20 mouse cellular contexts compared by ENCODE assay signal in the genomic region with DNA sequence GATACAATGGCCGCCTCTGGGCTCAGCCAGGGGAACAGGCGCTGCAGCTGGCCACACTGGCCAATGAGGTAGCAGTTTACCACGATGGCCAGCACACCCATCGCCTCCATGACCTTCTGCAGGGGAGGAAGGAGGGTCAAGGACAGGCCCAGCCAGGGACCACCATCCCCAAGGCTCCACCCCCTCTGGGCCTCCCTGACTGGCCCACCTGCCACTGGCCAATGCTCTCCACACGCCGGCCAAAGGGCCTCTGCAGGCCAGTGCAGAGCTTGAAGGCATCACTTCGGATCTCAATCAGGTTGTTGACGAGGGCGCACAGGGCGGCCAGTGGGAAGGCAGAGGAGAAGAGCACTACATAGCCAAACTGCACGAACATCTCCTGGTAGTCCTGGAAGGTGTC. TPM values are rescaled to one million over a fixed set of nuclear protein-coding genes. Genes with fewer than 3 reads are reported as not detected.
DNase-seq lines count a peak whose midpoint lies in the region; ATAC-seq lines count a peak whose summit lies in the region.
"Had no signal": no experiment of that assay in that cellular context is flagged by ENCODE, and none has a peak within 500 bp of the region (broad histone marks: within the 10 kb centered on the region; RNA-seq: fewer than 3 reads in every experiment).

No protein-coding gene starts in this region.

- DNase-seq in forebrain, embryonic 10.5 days (ENCODE audit: extremely low spot score, low spot score): no peak
- DNase-seq in heart, adult 11 months: peak; percentile 93
- no peak for DNase-seq in heart, postnatal 25 days (ENCODE audit: low spot score)
- no peak for DNase-seq in embryonic facial prominence, embryonic 10.5 days (ENCODE audit: low spot score)
- no peak for DNase-seq in kidney, adult 11 months
- DNase-seq: adrenal gland, postnatal 10 days; adrenal gland, postnatal 25 days; cerebellum, adult 11 months; cerebellum, adult 18-20 months; cerebellum, adult 8-10 months; cerebellum, adult 9-11 months; cerebellum, postnatal 14 days; cerebellum, postnatal 36 days; embryo, embryonic 11 days; forebrain, postnatal 0 days had no signal

- peaks cover 40% of the 10 kb centered on the region for H3K4me1 ChIP-seq in forebrain, embryonic 10.5 days
- H3K4me1 ChIP-seq in forebrain, embryonic 15.5 days: peaks cover 43% of the 10 kb centered on the region
- H3K4me1 ChIP-seq in hindbrain, embryonic 16.5 days (ENCODE audit: control insufficient read depth, insufficient read depth, low read depth, low read length): peaks cover 15% of the 10 kb centered on the region
- peaks cover 27% of the 10 kb centered on the region for H3K4me1 ChIP-seq in hindbrain, embryonic 12.5 days
- H3K4me1 ChIP-seq in embryonic facial prominence, embryonic 10.5 days: peaks cover 41% of the 10 kb centered on the region

- peaks cover 50% of the 10 kb centered on the region for H3K27me3 ChIP-seq in forebrain, embryonic 10.5 days (ENCODE audit: poor library complexity, severe bottlenecking)
- H3K27me3 ChIP-seq in forebrain, embryonic 15.5 days: no peaks in the 10 kb centered on the region
- H3K27me3 ChIP-seq in hindbrain, embryonic 16.5 days (replicated peaks; ENCODE audit: control insufficient read depth, insufficient read depth, low read length): no peaks in the 10 kb centered on the region
- H3K27me3 ChIP-seq in hindbrain, embryonic 12.5 days: peaks cover 13% of the 10 kb centered on the region; the same call in 1 of the 2 replicates
- H3K27me3 ChIP-seq in embryonic facial prominence, embryonic 10.5 days (replicated peaks; ENCODE audit: low read depth, poor library complexity, severe bottlenecking): peaks cover 41% of the 10 kb centered on the region
- H3K27me3 ChIP-seq: embryonic facial prominence, embryonic 12.5 days had no signal

- H3K9me3 ChIP-seq in forebrain, embryonic 10.5 days: no peaks in the 10 kb centered on the region
- H3K9me3 ChIP-seq in forebrain, embryonic 15.5 days: no peaks in the 10 kb centered on the region
- no peaks in the 10 kb centered on the region for H3K9me3 ChIP-seq in hindbrain, embryonic 16.5 days (ENCODE audit: control insufficient read depth, low read length)
- no peaks in the 10 kb centered on the region for H3K9me3 ChIP-seq in hindbrain, embryonic 12.5 days (replicated peaks)
- H3K9me3 ChIP-seq in embryonic facial prominence, embryonic 10.5 days: no peaks in the 10 kb centered on the region
- H3K9me3 ChIP-seq: embryonic facial prominence, embryonic 12.5 days had no signal

- intact Hi-C loops in heart, postnatal 25 days (cut with DNase I): loop anchor here (10.0 kb wide), 1 partner anchor 584 kb away; a partner anchor contains a TSS

- 94% methylated on average over 11 of the region's 11 CpGs for WGBS in forebrain, embryonic 10.5 days
- WGBS in forebrain, embryonic 15.5 days: 91% methylated on average over 11 of the region's 11 CpGs
- WGBS in hindbrain, embryonic 16.5 days: 87% methylated on average over 11 of the region's 11 CpGs
- WGBS in hindbrain, embryonic 12.5 days: 89% methylated on average over 11 of the region's 11 CpGs
- WGBS in embryonic facial prominence, embryonic 10.5 days: 93% methylated on average over 11 of the region's 11 CpGs

- ATAC-seq in forebrain, embryonic 15.5 days (replicated peaks): no peak
- ATAC-seq in hindbrain, embryonic 16.5 days: no peak
- ATAC-seq in hindbrain, embryonic 12.5 days (ENCODE audit: low FRiP score): no peak
- ATAC-seq: forebrain, embryonic 14.5 days; forebrain, postnatal 0 days had no signal

- peak overlapping the region; percentile 10; the same call in 1 of the 2 replicates for H3K4me3 ChIP-seq in forebrain, embryonic 10.5 days
- H3K4me3 ChIP-seq in forebrain, embryonic 15.5 days: no peak overlapping the region
- no peak overlapping the region for H3K4me3 ChIP-seq in hindbrain, embryonic 16.5 days (ENCODE audit: low read length)
- H3K4me3 ChIP-seq in hindbrain, embryonic 12.5 days: no peak overlapping the region
- peak overlapping the region; percentile 18; the same call in 1 of the 2 replicates for H3K4me3 ChIP-seq in embryonic facial prominence, embryonic 10.5 days
- H3K4me3 ChIP-seq: embryonic facial prominence, embryonic 12.5 days had no signal

- H3K4me2 ChIP-seq in forebrain, embryonic 15.5 days (replicated peaks): no peak overlapping the region
- no peak overlapping the region for H3K4me2 ChIP-seq in hindbrain, embryonic 16.5 days (ENCODE audit: low read length)
- H3K4me2 ChIP-seq in hindbrain, embryonic 12.5 days (replicated peaks): no peak overlapping the region
- H3K4me2 ChIP-seq: embryonic facial prominence, embryonic 12.5 days had no signal

- H3K27ac ChIP-seq in forebrain, embryonic 10.5 days: no peak overlapping the region
- H3K27ac ChIP-seq in forebrain, embryonic 15.5 days (replicated peaks): no peak overlapping the region
- no peak overlapping the region for H3K27ac ChIP-seq in hindbrain, embryonic 16.5 days (ENCODE audit: low read depth, low read length)
- no peak overlapping the region for H3K27ac ChIP-seq in hindbrain, embryonic 12.5 days
- no peak overlapping the region for H3K27ac ChIP-seq in embryonic facial prominence, embryonic 10.5 days (replicated peaks)
- H3K27ac ChIP-seq: embryonic facial prominence, embryonic 12.5 days had no signal

- no peak overlapping the region for H3K9ac ChIP-seq in forebrain, embryonic 15.5 days (replicated peaks)
- 0 out of 2 replicates have a peak overlapping the region, but pooled peaks have one; percentile 27 for H3K9ac ChIP-seq in hindbrain, embryonic 16.5 days (ENCODE audit: low read depth, low read length)
- no peak overlapping the region for H3K9ac ChIP-seq in hindbrain, embryonic 12.5 days
- H3K9ac ChIP-seq: embryonic facial prominence, embryonic 12.5 days; forebrain, postnatal 0 days had no signal

- peaks cover 77% of the 10 kb centered on the region for H3K36me3 ChIP-seq in forebrain, embryonic 10.5 days (replicated peaks)
- peaks cover 64% of the 10 kb centered on the region for H3K36me3 ChIP-seq in forebrain, embryonic 15.5 days
- peaks cover 36% of the 10 kb centered on the region for H3K36me3 ChIP-seq in hindbrain, embryonic 16.5 days (ENCODE audit: control insufficient read depth, insufficient read depth, low read length)
- peaks cover 71% of the 10 kb centered on the region for H3K36me3 ChIP-seq in hindbrain, embryonic 12.5 days
- H3K36me3 ChIP-seq in embryonic facial prominence, embryonic 10.5 days (replicated peaks): peaks cover 82% of the 10 kb centered on the region

RNA-seq across cellular contexts. Expression of a gene that starts 6.8 kb away (rescaled TPM):
- polyA plus RNA-seq in forebrain, embryonic 10.5 days (2016; fragmentation: Nextera tagmentation; extraction: Ambion mirVana): 1.8 TPM in 2 replicates
- polyA plus RNA-seq in forebrain, embryonic 15.5 days (2015; fragmentation: Nextera tagmentation; extraction: Ambion mirVana): 9.4 and 9.8 TPM in 2 replicates
- total RNA-seq in heart, postnatal 25 days (2021): 10 to 100 TPM; 17.0 to 18.2 TPM
- 2.3 and 4.5 TPM in 2 replicates for polyA plus RNA-seq in hindbrain, embryonic 16.5 days (2015; fragmentation: Nextera tagmentation; extraction: Ambion mirVana)
- 18.0 and 19.6 TPM in 2 replicates for polyA plus RNA-seq in hindbrain, embryonic 12.5 days (2016; fragmentation: Nextera tagmentation; extraction: Ambion mirVana)
- 2.4 and 3.2 TPM in 2 replicates for polyA plus RNA-seq in embryonic facial prominence, embryonic 10.5 days (2016; fragmentation: Nextera tagmentation; extraction: Ambion mirVana)

RNA-seq across cellular contexts. Expression of a gene that starts 9.0 kb away (rescaled TPM):
- polyA plus RNA-seq in forebrain, embryonic 10.5 days (2016; fragmentation: Nextera tagmentation; extraction: Ambion mirVana): 21.3 and 22.3 TPM in 2 replicates
- 12.2 and 13.7 TPM in 2 replicates for polyA plus RNA-seq in forebrain, embryonic 15.5 days (2015; fragmentation: Nextera tagmentation; extraction: Ambion mirVana)
- 10 to 100 TPM; 18.5 to 19.4 TPM for total RNA-seq in heart, postnatal 25 days (2021)
- 14.0 and 14.6 TPM in 2 replicates for polyA plus RNA-seq in hindbrain, embryonic 16.5 days (2015; fragmentation: Nextera tagmentation; extraction: Ambion mirVana)
- polyA plus RNA-seq in hindbrain, embryonic 12.5 days (2016; fragmentation: Nextera tagmentation; extraction: Ambion mirVana): 15.3 and 16.5 TPM in 2 replicates
- polyA plus RNA-seq in embryonic facial prominence, embryonic 10.5 days (2016; fragmentation: Nextera tagmentation; extraction: Ambion mirVana): 24.5 and 25.3 TPM in 2 replicates

RNA-seq across cellular contexts. Expression of a gene that starts 9.9 kb away (rescaled TPM):
- polyA plus RNA-seq in forebrain, embryonic 10.5 days (2016; fragmentation: Nextera tagmentation; extraction: Ambion mirVana): 116 and 122 TPM in 2 replicates
- polyA plus RNA-seq in forebrain, embryonic 15.5 days (2015; fragmentation: Nextera tagmentation; extraction: Ambion mirVana): 222 and 240 TPM in 2 replicates
- total RNA-seq in heart, postnatal 25 days (2021): 10 to 100 TPM; 29.1 to 29.9 TPM
- polyA plus RNA-seq in hindbrain, embryonic 16.5 days (2015; fragmentation: Nextera tagmentation; extraction: Ambion mirVana): 240 and 247 TPM in 2 replicates
- 155 and 161 TPM in 2 replicates for polyA plus RNA-seq in hindbrain, embryonic 12.5 days (2016; fragmentation: Nextera tagmentation; extraction: Ambion mirVana)
- 131 and 134 TPM in 2 replicates for polyA plus RNA-seq in embryonic facial prominence, embryonic 10.5 days (2016; fragmentation: Nextera tagmentation; extraction: Ambion mirVana)

RNA-seq across cellular contexts. Expression of a gene that starts 14.2 kb away (rescaled TPM):
- 218 and 226 TPM in 2 replicates for polyA plus RNA-seq in forebrain, embryonic 10.5 days (2016; fragmentation: Nextera tagmentation; extraction: Ambion mirVana)
- 189 and 199 TPM in 2 replicates for polyA plus RNA-seq in forebrain, embryonic 15.5 days (2015; fragmentation: Nextera tagmentation; extraction: Ambion mirVana)
- 100 to 1,000 TPM; 136 to 142 TPM for total RNA-seq in heart, postnatal 25 days (2021)
- polyA plus RNA-seq in hindbrain, embryonic 16.5 days (2015; fragmentation: Nextera tagmentation; extraction: Ambion mirVana): 168 and 172 TPM in 2 replicates
- polyA plus RNA-seq in hindbrain, embryonic 12.5 days (2016; fragmentation: Nextera tagmentation; extraction: Ambion mirVana): 194 and 214 TPM in 2 replicates
- polyA plus RNA-seq in embryonic facial prominence, embryonic 10.5 days (2016; fragmentation: Nextera tagmentation; extraction: Ambion mirVana): 223 and 236 TPM in 2 replicates

RNA-seq across cellular contexts. Expression of a gene that starts 15.5 kb away (rescaled TPM):
- 67.6 and 68.2 TPM in 2 replicates for polyA plus RNA-seq in forebrain, embryonic 10.5 days (2016; fragmentation: Nextera tagmentation; extraction: Ambion mirVana)
- polyA plus RNA-seq in forebrain, embryonic 15.5 days (2015; fragmentation: Nextera tagmentation; extraction: Ambion mirVana): 139 and 140 TPM in 2 replicates
- 10 to 100 TPM; 32.4 to 32.6 TPM for total RNA-seq in heart, postnatal 25 days (2021)
- polyA plus RNA-seq in hindbrain, embryonic 16.5 days (2015; fragmentation: Nextera tagmentation; extraction: Ambion mirVana): 172 and 182 TPM in 2 replicates
- 107 and 108 TPM in 2 replicates for polyA plus RNA-seq in hindbrain, embryonic 12.5 days (2016; fragmentation: Nextera tagmentation; extraction: Ambion mirVana)
- 66.4 and 69.4 TPM in 2 replicates for polyA plus RNA-seq in embryonic facial prominence, embryonic 10.5 days (2016; fragmentation: Nextera tagmentation; extraction: Ambion mirVana)

Comparison
In these comparisons a context has a peak if more than half of its experiments do, and no peak if none do; other contexts are left out.
1. H3K4me3 ChIP-seq: peak in forebrain, embryonic 10.5 days (single experiment) and embryonic facial prominence, embryonic 10.5 days (single experiment); none in forebrain, embryonic 15.5 days (single experiment), hindbrain, embryonic 16.5 days (single experiment) and hindbrain, embryonic 12.5 days (single experiment).